Mouse (Mus musculus) intestine, embryonic 16.5 days (tissue): ENCODE measurements around the gene Prrc2b. TPM values are rescaled to one million over a fixed set of nuclear protein-coding genes. Genes with fewer than 3 reads are reported as not detected.

Experiments
- ATAC-seq: fragments of 200-750 bp; cut with Nextera tagmentation; 2 replicates; pipeline ENCODE4 v1.8.0; 2017; ENCODE audit warnings: moderate TSS enrichment, moderate library complexity
- H3K27ac ChIP-seq: fragments of 300-500 bp; sonication (generic); 2 replicates; pipeline ENCODE4 v1.5.1; 2014; ENCODE audit warnings: mild to moderate bottlenecking, low read length
- H3K27me3 ChIP-seq: fragments of 300-500 bp; sonication (generic); replicated peaks from 2 replicates; pipeline ENCODE4 v1.6.1; 2014; ENCODE audit warnings: low read length, control low read depth, mixed read lengths; ENCODE audit not compliant: control insufficient read depth, insufficient read depth
- H3K36me3 ChIP-seq: fragments of 300-500 bp; sonication (generic); 2 replicates; pipeline ENCODE4 v1.6.1; 2014; ENCODE audit warnings: low read length, control low read depth; ENCODE audit not compliant: control insufficient read depth, insufficient read depth
- H3K4me1 ChIP-seq: fragments of 300-500 bp; sonication (generic); 2 replicates; pipeline ENCODE4 v1.6.1; 2014; ENCODE audit warnings: low read length, control low read depth, mixed read lengths; ENCODE audit not compliant: control insufficient read depth, insufficient read depth
- H3K4me2 ChIP-seq: fragments of 300-500 bp; sonication (generic); 2 replicates; pipeline ENCODE4 v1.6.1; 2014; ENCODE audit warnings: low read depth, low read length, control low read depth
- H3K4me3 ChIP-seq: fragments of 300-500 bp; sonication (generic); 2 replicates; pipeline ENCODE4 v1.5.1; 2014; ENCODE audit warnings: mild to moderate bottlenecking, low read length
- H3K9ac ChIP-seq: fragments of 300-500 bp; sonication (generic); 2 replicates; pipeline ENCODE4 v1.6.1; 2014; ENCODE audit warnings: low read depth, low read length
- H3K9me3 ChIP-seq: fragments of 300-500 bp; sonication (generic); 2 replicates; pipeline ENCODE4 v1.6.1; 2016; ENCODE audit warnings: low read length, control low read depth; ENCODE audit not compliant: control insufficient read depth
- WGBS: fragments of 180-500 bp; shearing (Covaris S2); extraction: QIAGEN DNeasy Blood & Tissue Kit; methylation state at CpG from one replicate; pipeline ENCODE4 v1.1.7; 2014; 5-methylcytosine and 5-hydroxymethylcytosine counted together
- polyA plus RNA-seq: library from polyadenylated mRNA; unstranded; fragments of >200 nt; fragmentation: Nextera tagmentation; extraction: Ambion mirVana; gene quantifications from 2 replicates; pipeline ENCODE4 v1.2.1, GENCODE M21; 2015

Prrc2b gene
- polyA plus RNA-seq, 1 experiment from 2014 or later, result 16.2 TPM

DNA sequence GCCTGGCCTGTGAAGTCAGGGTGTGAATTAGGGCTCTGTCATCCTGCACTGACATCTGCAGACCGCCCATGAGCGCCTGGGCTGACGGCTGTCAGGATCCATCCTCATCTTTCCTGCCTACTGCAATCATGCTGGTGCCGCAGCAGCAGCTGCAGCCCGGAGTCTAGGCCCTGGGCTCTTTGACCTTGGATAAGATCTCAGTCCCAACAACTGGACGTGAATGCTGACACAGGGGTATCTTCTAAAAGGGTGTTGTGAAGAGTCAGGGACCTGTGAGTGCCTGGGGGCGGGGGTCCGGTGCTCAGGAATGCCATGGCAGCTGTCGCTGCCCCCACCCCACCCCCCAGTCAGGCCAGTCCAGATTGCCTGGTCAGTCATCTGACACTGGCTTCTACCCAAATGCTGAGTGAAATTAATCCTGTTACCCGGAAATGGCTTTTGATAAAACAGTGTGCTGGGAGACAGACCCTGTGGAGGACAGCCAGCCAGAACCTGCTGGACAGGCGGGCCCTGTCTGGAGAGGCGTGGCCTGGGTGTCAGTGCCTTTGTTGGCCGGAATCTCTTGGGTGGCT lies 23.4 kb downstream of the Prrc2b start:
- H3K4me2 ChIP-seq, result peak overlapping the region; percentile 19
- H3K4me1 ChIP-seq, result peaks cover 44% of the 10 kb centered on the region
- no peak overlapping the region for H3K9ac ChIP-seq
- H3K4me3 ChIP-seq, result no peak overlapping the region
- H3K9me3 ChIP-seq, result no peaks in the 10 kb centered on the region
- 7% methylated on average over 13 of the region's 13 CpGs for WGBS
- H3K27me3 ChIP-seq, result no peaks in the 10 kb centered on the region
- peak; percentile 87 for ATAC-seq
- no peaks in the 10 kb centered on the region for H3K36me3 ChIP-seq
- H3K27ac ChIP-seq, result peak overlapping the region; percentile 84

DNA sequence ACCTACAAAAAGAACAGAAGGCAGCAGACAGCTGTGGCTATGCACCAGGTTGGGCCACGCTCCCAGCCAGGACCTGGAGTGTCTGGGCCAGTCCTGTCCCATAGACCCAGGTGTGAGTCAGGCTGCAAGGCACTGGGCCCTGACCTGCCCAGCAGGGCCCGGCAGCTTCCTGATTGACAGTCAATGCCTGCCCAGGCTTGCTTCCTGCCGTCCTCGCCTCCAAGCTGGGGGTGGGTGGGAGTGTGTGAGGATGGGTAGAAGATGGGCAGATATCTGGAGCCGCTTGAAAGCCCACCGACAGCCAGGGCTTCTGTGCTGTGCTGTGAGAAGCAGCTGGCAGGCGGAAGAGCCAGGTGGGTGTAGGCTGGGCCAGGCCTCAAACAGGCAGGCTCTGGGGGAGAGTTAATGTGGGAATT lies 24.2 kb downstream of the Prrc2b start:
- ATAC-seq, result peak; percentile 66
- Histone ChIP-seq H3K9me3 (no peaks in the 10 kb centered on the region), H3K4me1 (peaks cover 50% of the 10 kb centered on the region), H3K9ac (peak overlapping the region; percentile 53), H3K4me3 (no peak overlapping the region), H3K27me3 (no peaks in the 10 kb centered on the region), H3K36me3 (no peaks in the 10 kb centered on the region), H3K27ac (peak overlapping the region; percentile 84), H3K4me2 (peak overlapping the region; percentile 19)
- 35% methylated on average over 7 of the region's 7 CpGs for WGBS

DNA sequence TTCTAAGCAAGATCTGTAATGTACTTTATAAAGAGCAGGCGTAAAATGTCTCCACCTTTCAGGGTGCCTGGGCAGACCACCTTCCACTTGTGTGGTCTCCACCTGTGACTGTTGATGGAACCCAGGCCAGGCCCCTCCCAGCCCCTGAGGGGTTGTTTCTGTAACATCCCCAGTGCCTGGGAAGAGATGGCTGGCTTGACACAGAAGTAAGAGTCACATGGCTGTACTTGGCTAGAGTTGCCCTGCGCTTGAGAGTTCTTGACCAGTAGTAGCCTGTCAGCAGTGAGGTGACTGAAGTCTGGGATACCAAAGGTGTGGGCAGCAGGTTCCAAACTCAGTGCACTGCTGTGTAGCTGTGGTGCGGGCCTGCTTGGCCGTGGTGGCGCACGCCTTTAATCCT lies 24.6 kb downstream of the Prrc2b start:
- H3K4me2 ChIP-seq, result no peak overlapping the region
- 87% methylated on average over 6 of the region's 6 CpGs for WGBS

DNA sequence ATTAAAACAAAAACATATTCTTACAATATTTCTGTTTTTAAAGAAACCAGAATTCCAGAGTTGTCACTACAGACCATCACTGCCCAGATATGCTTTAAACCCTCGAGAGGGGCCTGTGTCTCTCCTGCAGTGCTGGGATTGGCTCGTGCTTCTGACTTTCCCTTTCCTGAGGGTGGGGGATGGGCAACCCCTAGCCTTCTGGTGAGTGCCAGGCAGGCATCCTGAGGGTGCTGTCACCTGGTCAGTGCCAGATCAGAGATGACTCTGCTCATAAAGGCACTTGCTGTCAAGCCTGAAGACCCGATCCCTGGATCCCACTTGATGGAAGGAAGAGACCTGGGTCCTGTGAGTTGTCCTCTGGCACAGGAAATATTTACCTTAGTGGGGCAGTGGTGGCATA lies 26.0 kb downstream of the Prrc2b start:
- ATAC-seq, result no peak
- Histone ChIP-seq H3K27me3 (no peaks in the 10 kb centered on the region), H3K27ac (no peak overlapping the region), H3K36me3 (no peaks in the 10 kb centered on the region), H3K4me2 (no peak overlapping the region), H3K9me3 (no peaks in the 10 kb centered on the region), H3K4me1 (peaks cover 50% of the 10 kb centered on the region), H3K4me3 (no peak overlapping the region), H3K9ac (0 out of 2 replicates have a peak overlapping the region, but pooled peaks have one; percentile 7)
- WGBS, result 40% methylated on average over 3 of the region's 3 CpGs

More for the DNA sequence above, 24.6 kb downstream of the Prrc2b start:
- H3K27me3 ChIP-seq, result no peaks in the 10 kb centered on the region
- peak overlapping the region; percentile 53 for H3K9ac ChIP-seq
- peak overlapping the region; percentile 84 for H3K27ac ChIP-seq
- H3K36me3 ChIP-seq, result no peaks in the 10 kb centered on the region
- no peak overlapping the region for H3K4me3 ChIP-seq
- H3K4me1 ChIP-seq, result peaks cover 52% of the 10 kb centered on the region
- no peaks in the 10 kb centered on the region for H3K9me3 ChIP-seq
- no peak for ATAC-seq

DNA sequence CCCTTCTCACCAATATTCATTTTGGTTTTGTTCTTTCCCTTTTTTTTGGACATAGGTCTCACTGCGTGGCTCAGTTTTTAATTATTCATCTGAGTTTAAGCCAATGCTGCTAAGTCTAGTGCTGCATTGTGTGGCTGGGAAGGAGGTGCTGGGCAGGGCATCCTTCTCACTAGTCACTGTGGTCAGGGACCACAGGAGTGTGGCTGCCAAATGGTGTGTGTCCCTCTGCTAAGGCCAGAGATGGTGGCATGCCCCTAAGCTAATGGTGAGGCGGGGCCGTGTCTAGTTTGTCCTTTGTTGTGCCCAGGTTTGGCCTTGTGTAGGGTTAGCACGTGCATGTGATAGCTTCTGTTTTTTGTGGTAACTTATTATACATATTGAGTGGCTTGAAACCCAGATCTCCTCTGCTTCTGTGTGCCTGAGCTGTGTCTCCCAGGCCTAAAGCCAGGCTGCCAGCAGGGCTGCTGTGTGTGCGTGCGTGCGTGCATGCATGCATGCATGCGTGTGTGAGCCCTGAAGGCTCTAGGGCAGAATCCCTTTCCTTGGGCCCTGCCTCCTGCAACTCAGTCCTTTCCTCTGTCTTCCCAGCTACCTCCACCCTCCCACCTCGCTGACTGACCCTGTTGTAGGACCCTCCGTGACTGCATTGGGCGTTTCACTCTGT lies 26.6 kb downstream of the Prrc2b start:
- no peaks in the 10 kb centered on the region for H3K27me3 ChIP-seq
- no peak for ATAC-seq
- 0 out of 2 replicates have a peak overlapping the region, but pooled peaks have one; percentile 7 for H3K9ac ChIP-seq
- H3K36me3 ChIP-seq, result no peaks in the 10 kb centered on the region
- H3K4me1 ChIP-seq, result peaks cover 49% of the 10 kb centered on the region
- no peak overlapping the region for H3K27ac ChIP-seq
- WGBS, result 83% methylated on average over 11 of the region's 11 CpGs
- no peak overlapping the region for H3K4me2 ChIP-seq
- H3K9me3 ChIP-seq, result no peaks in the 10 kb centered on the region
- no peak overlapping the region for H3K4me3 ChIP-seq

DNA sequence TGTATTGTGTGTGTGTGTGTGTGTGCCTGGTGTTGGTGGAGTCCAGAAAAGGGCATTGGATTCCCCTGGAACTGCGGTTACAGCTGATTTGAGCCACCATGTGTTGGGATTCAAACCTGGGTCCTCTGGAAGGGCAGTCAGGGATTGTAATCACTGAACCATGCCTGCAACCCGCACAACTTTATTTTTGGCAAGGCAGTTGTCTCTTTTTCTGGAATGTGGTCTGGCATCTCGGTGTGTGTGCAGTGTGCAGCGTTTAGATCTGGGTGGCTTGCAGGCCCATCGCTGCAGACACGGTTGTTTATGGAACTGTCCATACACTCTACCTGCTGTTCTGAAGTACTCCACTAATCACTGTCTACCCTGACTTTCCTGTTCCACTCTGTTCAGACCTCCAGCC lies 28.5 kb downstream of the Prrc2b start:
- H3K9me3 ChIP-seq, result no peaks in the 10 kb centered on the region
- H3K4me3 ChIP-seq, result no peak overlapping the region
- peaks cover 47% of the 10 kb centered on the region for H3K4me1 ChIP-seq
- H3K27ac ChIP-seq, result no peak overlapping the region
- H3K36me3 ChIP-seq, result no peaks in the 10 kb centered on the region
- no peak for ATAC-seq
- 52% methylated on average over 6 of the region's 6 CpGs for WGBS
- no peak overlapping the region for H3K9ac ChIP-seq
- H3K4me2 ChIP-seq, result no peak overlapping the region
- H3K27me3 ChIP-seq, result no peaks in the 10 kb centered on the region

DNA sequence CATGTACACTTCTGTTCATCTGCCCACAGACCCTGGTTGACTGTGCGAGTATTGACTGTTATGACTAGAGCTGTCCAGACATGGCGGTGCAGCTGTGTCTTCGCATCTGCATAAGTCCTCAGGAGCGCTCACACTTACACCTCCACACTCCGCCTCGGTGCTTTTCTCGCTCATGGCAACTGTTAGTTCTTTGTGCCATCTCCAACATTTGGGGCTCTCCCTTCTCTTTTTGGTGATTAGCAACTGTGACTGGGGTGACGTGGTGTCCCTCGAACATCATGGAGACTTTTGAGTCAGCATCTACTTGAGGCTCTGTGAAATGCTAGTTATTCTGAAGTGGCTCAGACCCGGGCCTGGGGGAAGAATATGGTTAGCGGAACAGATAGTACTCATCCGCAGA lies 29.2 kb downstream of the Prrc2b start:
- ATAC-seq, result no peak
- peaks cover 40% of the 10 kb centered on the region for H3K4me1 ChIP-seq
- H3K27ac ChIP-seq, result no peak overlapping the region
- H3K9me3 ChIP-seq, result no peaks in the 10 kb centered on the region
- no peak overlapping the region for H3K4me3 ChIP-seq
- H3K27me3 ChIP-seq, result no peaks in the 10 kb centered on the region
- no peak overlapping the region for H3K4me2 ChIP-seq
- WGBS, result 87% methylated on average over 12 of the region's 12 CpGs
- peaks cover 3% of the 10 kb centered on the region; the same call in 1 of the 2 replicates for H3K36me3 ChIP-seq
- no peak overlapping the region for H3K9ac ChIP-seq

DNA sequence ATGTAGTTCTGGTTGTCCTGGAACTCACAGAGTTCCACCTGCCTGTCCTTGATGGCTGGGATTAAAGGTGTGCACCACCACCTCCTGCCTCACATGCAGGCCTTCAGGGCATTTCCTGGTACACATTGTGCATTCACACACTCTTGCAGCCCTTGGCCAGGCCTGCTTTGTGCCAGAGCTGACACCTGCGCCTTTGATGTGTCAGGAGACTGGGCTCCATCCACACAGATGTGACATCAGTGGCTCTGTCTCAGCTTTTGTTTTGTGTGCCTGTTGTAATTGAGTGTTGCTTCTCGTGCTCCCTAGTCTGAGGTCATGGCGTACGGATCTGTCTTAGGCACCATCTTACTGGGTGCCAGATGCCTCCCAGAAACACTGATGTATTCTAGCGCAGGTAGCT lies 30.5 kb downstream of the Prrc2b start:
- no peak overlapping the region for H3K4me3 ChIP-seq
- H3K36me3 ChIP-seq, result peaks cover 5% of the 10 kb centered on the region; the same call in 1 of the 2 replicates
- ATAC-seq, result no peak
- no peak overlapping the region for H3K27ac ChIP-seq
- H3K9me3 ChIP-seq, result no peaks in the 10 kb centered on the region
- H3K4me1 ChIP-seq, result peaks cover 34% of the 10 kb centered on the region
- WGBS, result 74% methylated on average over 5 of the region's 5 CpGs
- H3K27me3 ChIP-seq, result no peaks in the 10 kb centered on the region
- H3K4me2 ChIP-seq, result no peak overlapping the region
- H3K9ac ChIP-seq, result no peak overlapping the region

DNA sequence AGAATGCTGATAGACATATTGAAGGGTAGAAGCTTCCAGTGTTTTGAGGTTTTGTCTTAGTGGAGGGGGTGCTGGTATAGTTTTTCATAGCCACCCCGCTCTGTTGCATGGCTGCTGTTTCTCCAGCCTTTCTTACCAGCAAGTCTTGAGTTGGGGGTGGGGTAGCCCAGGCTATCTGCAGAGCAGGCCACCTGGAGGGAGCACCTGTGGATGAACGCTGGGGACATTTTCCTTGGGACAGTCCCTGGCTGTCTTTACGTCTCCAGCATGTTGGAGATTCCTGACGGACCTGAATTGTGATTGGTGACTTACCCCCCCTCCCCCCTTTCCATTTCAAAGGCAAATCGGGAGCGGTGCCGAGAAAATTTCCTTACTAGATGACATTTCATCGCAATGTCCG lies 31.2 kb downstream of the Prrc2b start:
- H3K27me3 ChIP-seq, result no peaks in the 10 kb centered on the region
- ATAC-seq, result no peak
- peaks cover 6% of the 10 kb centered on the region; the same call in 1 of the 2 replicates for H3K36me3 ChIP-seq
- no peak overlapping the region for H3K4me2 ChIP-seq
- H3K4me3 ChIP-seq, result no peak overlapping the region
- WGBS, result 80% methylated on average over 9 of the region's 9 CpGs
- no peak overlapping the region for H3K9ac ChIP-seq
- H3K9me3 ChIP-seq, result no peaks in the 10 kb centered on the region
- no peak overlapping the region for H3K27ac ChIP-seq
- peaks cover 27% of the 10 kb centered on the region for H3K4me1 ChIP-seq
